Mouse (Mus musculus) cerebellum, postnatal 25 days (tissue): ENCODE measurements at regions not wholly inside any gene's neighbourhood (a gene's known extent, or its start where the extent isn't known, plus 50 kb on each side); places are given as distances from the start of the nearest gene placed in this dataset.

Experiments used
- DNase-seq, 2 experiments: peaks; one replicate each; pipeline ENCODE4 v3.0.0; 2021; ENCODE audit warnings: mixed read lengths in 2 of 2

DNA sequence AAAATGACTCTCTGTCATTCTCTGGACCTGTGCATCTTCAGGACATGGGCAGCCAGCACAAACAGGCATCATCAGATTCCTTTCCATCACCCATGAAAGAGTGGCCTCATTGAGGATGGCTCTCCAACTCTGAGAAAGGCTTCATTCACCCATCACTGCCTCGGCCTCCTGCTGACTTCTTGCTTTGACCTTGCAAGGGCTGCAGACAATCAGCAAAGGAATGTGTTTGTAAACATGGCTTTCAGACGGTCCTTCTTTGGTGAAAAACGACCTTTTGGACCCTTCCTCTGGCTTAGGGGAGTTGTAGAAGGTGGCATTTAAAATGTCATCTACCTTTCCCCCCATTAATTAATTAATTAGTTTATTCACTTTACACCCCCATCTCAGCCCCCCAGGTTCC, 134.3 kb downstream of the Moxd1 start:
- DNase-seq: no peak

- DNase-seq: no peak
These were observed 138.1 kb downstream of the Moxd1 start for GRCm38 (mm10) chr10:24361424-24361823.

- no peak for DNase-seq
These were observed 142.1 kb downstream of the Moxd1 start for GRCm38 (mm10) chr10:24365369-24365768.

- DNase-seq: no peak
These were observed 143.7 kb downstream of the Moxd1 start for GRCm38 (mm10) chr10:24367010-24367409.

GRCm38 (mm10) chr10:24373957-24374356, 150.6 kb downstream of the Moxd1 start:
- no peak for DNase-seq

- no peak for DNase-seq
These were observed 156.0 kb downstream of the Moxd1 start for GRCm38 (mm10) chr10:24379291-24379690.

- no peak for DNase-seq
These were observed 157.4 kb downstream of the Moxd1 start for GRCm38 (mm10) chr10:24380478-24381273.

DNA sequence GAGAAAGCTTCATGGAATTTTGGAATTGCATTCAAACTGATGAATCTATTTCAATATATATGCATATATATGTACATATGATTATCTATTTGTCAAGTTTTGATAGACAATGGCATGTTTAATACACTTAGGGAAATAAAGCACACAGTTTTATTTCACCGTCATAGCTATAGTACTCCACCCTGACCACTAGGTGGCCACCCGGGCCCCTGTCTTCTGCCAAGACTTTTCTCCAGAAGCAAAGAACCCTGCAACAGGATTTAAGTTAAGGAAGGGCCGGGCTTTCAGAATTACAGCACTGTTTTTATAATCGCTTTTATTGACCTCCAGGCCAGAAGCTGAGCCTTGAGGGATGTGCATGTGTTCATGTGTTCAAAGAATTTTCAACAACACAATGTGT, 158.6 kb downstream of the Moxd1 start:
- DNase-seq: peak in 1 of 2 experiments; percentile 38

DNA sequence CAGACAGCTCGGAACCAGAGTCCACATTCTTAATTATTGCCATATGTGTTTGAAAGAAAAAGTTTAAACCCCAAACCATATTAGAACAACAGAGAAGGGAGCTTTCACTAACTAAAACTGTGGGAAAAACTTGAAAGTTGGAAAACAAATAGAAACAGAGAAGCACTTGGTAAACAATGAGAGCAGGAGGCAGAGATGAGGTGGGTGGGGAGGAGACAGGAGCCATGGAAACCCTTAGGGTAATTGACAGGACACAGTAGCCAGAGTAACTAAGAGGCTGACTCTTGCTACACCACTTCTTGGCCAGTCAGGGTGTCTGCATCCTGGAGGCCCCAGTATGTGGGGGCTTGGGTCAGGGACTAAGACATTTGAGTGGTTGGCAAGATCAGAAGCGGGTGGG, 160.7 kb downstream of the Moxd1 start:
- DNase-seq: no peak

DNA sequence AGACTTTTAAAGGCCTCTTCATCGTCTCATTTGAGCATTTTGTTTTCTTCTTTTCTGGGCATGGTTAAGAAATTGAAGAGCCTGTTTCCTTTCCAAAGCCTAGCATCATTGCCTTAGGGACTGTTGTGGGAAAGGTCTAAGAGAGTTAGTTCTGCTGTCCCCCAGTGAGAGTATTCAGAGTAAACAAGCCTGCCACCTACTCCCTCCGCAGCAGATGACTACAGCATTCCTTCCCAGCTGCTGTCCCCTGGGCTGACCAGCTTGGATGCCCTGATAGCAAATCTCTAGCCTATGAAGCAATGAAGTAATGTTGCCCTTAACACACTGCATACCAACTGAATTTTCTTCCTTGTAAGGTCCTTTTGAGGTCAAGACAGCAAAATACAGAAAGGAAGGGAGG, 164.9 kb downstream of the Moxd1 start:
- DNase-seq: no peak

- DNase-seq: no peak
These were observed 167.7 kb downstream of the Moxd1 start for GRCm38 (mm10) chr10:24391039-24391438.

- no peak for DNase-seq
These were observed 168.7 kb downstream of the Moxd1 start for GRCm38 (mm10) chr10:24392066-24392465.

- DNase-seq: no peak
These were observed 172.9 kb downstream of the Moxd1 start for GRCm38 (mm10) chr10:24395999-24396784.

- DNase-seq: no peak
These were observed 173.8 kb downstream of the Moxd1 start for GRCm38 (mm10) chr10:24397125-24397524.

DNA sequence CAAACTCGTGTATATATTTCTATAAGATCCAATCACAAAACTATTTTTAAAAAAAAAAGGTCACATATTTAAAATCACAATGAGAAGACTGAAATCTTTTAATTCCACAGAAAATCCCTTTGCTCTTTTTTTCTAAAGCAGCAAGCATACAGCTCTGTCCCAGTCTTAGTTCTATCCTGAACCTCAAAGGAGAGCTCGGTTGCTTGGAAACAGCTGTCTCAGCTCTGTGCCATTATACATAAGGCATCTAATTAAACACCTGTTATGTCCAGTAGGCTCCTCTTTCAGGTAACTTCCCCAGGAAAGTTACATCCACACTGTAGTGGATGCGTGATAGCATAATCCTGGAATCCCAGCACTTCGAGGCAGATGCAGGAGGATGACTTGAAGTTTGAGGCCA, 181.5 kb downstream of the Moxd1 start:
- DNase-seq: no peak

DNA sequence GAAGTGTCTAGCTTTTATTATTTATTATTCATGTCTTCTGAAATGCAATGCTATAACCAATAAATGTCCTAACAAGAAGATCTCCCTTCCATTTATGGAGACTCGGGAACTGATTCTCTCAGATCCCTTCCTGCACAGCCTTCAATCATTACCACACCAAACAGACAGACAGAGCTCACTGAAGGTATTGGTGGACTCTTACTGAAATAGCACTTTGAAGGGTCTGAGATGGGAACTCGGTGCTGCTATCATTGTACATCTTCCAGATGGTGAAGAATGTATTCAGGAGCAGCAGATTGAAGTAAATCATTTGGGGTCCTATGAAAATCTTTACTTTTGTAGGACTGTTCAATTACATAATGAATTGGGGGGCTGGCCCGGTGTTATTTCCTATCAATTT, 183.6 kb downstream of the Moxd1 start:
- no peak for DNase-seq

DNA sequence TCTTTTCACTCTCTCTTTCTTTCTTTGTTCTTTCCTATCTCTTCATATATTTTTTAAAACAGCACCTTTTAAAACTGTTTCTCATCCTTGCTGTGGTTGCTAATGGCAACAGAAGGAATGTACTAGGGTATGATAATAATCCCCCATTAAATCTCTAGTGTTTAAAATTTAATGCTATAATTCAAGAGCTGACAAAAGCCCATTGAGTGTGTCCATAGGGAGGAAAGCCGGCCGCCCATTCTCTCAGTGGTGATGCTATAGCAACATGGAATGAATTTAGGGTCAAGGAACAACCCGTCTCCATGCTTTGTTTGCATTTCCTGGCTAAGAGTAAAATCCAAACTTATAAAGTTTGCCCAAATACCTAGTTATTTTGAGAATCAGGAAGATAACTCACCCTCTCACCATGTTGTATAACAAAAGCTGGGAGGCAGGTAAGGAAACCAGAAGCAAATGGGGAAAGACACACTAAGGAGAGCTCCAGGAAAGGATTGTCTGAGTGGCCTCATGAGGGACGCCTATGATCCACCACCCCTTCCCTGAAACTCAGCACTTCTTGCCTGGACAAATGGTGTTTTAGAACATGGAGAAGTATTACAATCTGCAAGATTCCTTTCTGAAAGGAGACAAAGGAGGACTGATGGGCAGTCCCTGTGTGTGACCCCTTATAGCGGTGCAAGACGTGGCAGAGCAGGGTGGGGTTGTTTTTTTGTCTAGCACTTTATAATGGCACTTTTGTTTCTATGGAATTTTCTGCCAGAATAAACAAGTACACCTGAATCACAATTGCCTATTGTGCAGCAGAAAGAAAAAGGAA, 184.3 kb downstream of the Moxd1 start:
- DNase-seq: no peak

- no peak for DNase-seq
These were observed 185.3 kb upstream of the Ccn2 start for GRCm38 (mm10) chr10:24409976-24410375.

GRCm38 (mm10) chr10:24410885-24411284, 184.4 kb upstream of the Ccn2 start:
- DNase-seq: no peak

DNA sequence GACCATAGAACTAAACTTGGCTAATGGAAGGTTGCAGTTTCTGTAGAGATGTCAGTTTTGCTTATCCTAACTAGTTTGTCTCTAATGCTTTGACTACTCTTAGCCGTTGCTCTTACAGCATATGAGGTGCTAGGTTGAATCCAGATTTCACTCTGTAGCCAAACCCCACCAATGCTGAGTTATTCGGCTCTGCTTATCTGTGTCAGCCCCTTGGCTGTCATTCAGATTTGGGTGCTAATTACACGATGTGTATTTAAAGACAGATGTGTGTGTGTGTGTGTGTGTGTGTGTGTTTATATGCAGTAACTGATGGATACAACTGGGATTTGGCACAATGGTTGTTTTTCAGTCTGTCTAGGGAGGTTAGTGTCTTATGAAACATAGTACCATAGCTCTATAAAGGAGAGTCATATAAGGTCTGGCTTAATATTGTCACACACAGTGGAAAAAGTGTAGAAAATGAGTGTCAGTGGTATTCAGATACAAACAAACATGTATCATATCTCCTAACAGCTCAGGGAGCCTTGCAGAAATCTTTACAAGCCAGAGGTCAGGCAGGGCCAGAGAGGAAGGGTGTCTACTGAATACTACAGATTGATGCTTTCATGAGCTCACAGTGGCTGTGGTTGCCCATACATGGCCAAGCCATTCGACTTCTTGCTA, 172.6 kb upstream of the Ccn2 start:
- DNase-seq: no peak

GRCm38 (mm10) chr10:24433737-24434367, 161.4 kb upstream of the Ccn2 start:
- no peak for DNase-seq

DNA sequence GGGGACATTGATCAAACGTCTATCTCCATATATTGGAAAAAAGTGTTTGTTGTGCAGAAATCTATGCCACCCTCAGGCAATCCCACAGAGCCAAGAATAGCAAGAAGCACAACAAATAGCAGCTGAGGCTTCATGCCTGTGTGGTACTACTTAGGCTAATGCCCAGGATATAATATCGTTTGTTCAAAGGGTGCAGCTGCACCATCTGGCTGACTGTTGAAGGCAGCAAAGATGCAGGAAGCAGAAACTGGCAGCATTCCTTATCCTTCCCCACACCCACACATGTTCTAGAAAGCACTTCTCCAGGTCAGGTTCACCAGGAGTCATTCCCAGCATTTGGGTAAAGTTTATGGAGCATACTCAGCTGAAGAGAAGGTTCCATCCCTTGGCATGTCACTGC, 158.1 kb upstream of the Ccn2 start:
- no peak for DNase-seq
